Mouse (Mus musculus): ENCODE measurements around the gene Dtd1.

DNA sequence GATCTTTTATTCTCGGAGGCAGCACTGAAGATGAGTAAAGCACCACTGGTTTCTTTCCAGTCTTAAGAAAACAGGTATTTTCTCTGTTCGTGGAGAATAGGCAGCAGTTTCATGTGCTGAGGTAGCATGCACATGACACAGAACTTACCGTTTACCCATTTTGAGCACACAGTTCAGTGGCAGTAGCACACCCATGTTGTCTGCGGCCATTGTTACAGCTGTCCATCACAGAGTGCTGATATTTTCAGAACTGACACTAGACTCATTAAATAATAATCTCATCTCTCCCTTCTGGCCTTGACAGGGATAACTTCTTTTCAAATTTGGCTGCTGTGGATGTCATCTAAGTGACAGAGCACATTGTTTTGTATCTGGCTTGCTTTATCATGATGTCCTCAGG, 47.5 kb downstream of the Dtd1 start:
- TF ChIP-seq POLR2A (IDR thresholded peaks at IDR 0.05; ENCODE audit: insufficient read depth, low read length) (no peak), CTCF (IDR thresholded peaks at IDR 0.05; ENCODE audit: low read depth, low read length) (no peak)

Measured in ES-Bruce4 (cell line).